Mouse (Mus musculus) skeletal muscle tissue, adult 2 months (tissue): ENCODE measurements around the gene Ldhd.
"Not testable (repeated sequence)": the region's sequence is repeated elsewhere in the genome, so short reads cannot be mapped to it uniquely, and the experiment has no call there.

Source experiments
- DNase-seq: peaks from one replicate; pipeline ENCODE4 v3.0.0-alpha.2; 2012; ENCODE audit warnings: low read depth, low spot score

Ldhd gene

DNA sequence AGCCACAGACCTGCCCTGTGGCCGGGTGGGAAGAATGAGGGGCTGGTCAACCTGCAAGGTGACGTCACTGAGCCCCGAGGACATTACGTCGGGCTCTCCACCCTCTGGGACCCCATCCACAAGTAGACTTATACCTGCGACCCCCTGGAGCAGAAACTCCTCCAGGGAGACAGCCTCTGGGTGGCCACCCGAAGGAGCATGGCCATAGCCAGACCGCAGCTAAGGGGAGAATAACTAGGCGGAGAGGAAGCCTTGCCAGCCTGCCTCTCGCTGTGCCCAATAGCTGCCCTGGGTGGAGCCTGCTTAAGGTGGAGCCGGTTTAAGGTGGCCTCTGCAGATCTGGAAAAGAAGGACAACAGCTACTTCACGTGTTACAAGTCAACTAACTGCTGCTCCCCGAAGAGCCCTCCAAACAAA lies at the start of gene Ldhd:
Ldhd (minus strand) TSS at position 270 of the 417 bp plus-strand sequence.
- peak; percentile 76 for DNase-seq

DNA sequence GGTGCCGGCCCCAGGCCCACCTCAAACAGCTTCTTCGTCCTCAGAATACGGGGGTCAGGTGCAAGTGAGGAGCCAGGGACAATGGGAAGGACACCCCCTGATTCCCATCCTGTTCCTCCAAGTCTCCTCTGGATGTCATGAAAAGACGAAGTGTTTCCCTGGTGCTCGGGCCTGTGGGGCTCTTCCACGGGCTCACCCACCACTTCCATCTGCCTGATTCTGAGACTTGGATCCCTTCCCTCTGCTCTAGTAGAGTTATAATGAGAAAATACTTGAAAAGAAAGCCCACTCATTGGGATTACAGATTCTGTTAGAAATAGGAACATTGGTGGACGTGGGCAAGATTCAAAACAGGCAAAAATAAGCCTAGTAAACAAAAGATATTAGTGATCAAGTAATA lies 48.7 kb upstream of the Ldhd start:
- no peak for DNase-seq

DNA sequence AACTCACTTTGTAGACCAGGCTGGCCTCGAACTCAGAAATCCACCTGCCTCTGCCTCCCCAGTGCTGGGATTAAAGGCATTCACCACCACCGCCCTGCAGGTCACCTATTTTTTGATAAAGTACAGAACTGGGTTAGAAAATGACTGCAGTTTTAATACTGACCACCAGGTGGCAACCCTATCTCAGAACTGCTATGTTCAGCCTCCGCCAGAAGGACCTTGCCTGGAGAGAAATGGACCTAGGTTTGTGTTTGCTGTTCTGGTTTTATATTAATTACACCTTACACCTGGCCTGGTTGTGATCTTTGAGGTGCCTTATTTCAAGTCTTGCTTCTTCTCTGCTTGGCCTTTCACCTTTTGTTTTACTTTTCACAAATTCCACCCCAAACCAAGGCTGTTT lies 47.9 kb upstream of the Ldhd start:
- peak; percentile 56 for DNase-seq

DNA sequence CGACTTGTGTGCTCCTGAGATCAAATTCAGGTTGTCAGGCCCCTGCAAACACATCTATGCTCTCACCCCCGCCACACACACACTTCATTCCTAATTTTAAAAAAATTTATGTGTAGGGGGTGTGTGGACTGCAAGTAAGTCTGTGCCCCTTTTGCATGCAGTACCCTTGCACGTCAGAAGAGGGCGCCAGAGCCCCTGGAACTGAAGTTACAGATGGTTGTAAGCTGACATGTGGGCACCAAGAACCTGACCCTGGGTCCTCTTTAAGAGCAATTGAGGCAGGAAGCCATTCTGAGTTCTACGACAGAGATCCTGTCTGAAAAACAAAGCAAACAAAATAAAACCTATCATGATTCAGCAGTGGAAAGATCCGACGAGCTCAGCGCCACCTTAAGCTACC lies 46.1 kb upstream of the Ldhd start:
- DNase-seq = no peak

DNA sequence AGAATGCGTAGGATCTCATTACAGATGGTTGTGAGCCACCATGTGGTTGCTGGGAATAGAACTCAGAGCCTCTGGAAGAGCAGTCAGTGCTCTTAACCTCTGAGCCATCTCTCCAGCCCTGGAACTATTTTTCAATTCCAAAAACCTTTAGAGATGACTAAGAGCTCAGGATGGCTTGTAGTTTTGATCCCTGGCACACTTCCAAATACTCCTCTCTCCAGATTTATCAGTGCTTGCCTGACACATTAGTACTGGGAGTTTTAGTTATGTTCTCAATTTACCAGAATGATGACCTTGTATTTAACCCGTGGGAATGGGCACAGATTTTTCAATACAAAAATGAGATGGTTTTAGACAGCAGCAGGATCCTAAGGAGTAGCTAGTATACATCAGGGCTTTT lies 36.6 kb upstream of the Ldhd start:
- no peak for DNase-seq

DNA sequence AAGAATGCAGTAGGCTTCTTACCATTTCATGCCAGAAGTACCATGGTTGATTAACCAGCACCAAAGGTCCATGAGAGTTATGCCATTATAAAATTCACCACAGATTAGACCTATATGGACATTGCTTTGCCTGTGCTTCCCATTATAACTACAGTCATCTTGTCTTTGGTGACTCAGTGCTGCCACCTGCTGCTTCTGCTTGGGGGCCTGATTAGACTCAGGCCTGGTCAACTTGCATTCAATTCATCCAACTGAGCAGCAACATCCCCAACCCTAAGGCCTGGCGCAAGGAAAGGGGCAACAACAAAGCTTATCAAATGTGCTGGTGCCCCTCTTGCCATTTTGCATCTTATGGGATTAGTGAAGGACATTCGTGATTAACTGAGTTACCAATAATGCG lies 32.3 kb upstream of the Ldhd start:
- DNase-seq = peak; percentile 58

DNA sequence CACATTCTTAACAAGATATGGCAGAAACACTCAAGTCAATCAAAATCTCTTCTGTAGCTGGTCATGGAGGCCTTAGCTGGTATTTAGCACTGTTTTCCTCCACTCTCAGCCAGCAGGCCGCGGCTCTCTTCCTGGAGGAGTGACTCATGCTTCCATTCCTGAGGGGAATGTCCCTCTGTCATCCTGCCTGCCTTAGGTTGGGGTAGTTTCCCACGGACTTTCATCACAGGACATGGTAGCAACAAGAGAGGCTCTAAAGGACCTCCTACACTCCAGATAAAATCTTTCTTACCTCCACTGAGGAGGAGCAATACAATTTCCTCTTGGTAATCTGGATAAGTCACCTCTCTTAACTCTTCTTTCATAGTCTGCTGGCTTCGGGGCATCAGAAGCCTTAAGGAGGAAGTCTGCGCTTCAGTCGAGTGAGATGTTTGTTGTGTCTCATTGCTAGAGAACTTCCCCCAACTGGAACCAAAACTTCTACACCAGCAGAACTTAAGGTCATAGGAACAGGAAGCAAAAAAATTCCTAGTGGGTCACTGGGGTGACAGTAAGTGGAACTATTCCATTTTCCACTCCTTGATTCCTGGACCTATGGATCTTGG lies 28.7 kb upstream of the Ldhd start:
- peak; percentile 36 for DNase-seq

DNA sequence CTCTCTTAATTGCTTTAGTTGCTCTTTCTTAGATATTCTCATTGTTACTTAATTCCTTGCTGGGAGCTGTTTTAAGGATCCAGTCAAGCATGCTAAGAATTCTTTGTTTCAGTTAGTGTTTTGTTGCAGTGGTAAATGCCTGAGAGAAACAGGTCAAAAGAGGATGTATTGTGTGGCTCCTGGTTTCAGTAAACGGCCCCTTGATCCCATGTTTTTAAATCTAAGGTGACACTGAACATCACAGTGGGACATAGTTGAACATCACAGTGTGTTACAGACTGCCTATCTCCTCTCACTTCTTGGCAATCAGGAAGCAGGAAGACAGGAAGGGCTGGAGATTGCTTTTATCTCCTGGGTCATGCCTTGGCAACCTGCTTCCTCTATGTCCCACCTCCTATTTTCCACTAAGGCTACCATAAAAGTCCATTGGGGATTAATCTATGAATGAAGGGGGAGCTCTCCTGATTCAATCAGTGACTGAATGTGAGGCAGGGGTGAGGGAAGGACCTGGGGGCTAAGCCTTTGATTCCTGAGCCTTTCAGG lies 27.2 kb upstream of the Ldhd start:
- DNase-seq = no peak

DNA sequence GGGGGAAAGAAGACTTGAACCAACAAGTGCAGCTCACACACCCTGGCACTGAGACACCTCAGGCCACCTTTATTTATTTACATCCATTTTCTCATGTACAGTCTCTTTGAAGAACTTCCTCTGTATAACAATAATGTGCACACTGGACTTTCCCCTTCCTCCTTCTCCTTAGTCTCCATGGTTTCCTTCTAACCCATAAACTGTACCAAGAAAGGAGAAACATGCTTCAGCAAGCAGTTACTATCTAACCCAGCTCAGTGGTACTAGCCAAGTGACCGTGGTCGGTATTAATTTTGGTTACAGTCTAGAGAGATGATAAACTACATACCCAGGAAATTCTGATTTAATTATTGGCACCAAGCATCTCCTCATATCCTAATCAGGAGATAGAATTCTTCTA lies 23.4 kb upstream of the Ldhd start:
- DNase-seq = no peak

DNA sequence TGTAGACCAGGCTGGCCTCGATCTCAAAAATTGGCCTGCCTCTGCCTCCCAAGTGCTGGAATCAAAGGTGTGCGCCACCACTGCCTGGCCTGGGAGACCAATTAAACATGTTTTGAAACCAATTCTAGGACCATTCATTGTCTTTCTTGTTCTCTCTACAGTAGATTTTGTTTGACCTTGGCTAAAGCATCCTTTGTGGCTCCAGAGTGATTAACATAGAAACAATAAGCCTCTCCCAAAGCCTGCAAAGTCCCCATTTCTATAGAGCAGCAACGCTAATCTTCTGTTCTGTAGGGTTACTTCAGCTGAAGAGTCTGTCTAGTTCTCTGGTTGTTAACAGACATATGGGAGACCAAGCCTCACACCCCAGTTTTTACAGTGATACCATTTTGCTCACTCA lies 20.5 kb upstream of the Ldhd start:
- DNase-seq = no peak

DNA sequence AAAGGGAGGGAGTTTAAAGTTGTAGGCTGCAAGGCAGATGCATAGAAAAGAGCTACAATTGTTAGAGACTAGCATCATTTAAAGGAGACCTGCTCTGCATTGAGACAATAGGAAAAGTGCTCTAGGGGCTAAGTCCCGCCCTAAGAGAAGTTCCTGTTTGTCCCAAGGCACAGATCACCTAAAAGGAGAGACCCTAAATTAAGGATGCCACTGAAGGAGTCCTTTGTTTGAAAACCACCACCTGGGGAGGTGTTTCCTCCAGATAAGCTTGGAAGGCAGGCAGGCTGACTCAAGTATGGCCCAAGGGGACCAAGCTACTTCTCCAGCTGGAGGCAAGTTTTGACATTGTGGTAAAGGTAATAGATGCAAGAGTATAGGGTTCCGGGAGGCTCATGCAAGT lies 18.7 kb upstream of the Ldhd start:
- no peak for DNase-seq

DNA sequence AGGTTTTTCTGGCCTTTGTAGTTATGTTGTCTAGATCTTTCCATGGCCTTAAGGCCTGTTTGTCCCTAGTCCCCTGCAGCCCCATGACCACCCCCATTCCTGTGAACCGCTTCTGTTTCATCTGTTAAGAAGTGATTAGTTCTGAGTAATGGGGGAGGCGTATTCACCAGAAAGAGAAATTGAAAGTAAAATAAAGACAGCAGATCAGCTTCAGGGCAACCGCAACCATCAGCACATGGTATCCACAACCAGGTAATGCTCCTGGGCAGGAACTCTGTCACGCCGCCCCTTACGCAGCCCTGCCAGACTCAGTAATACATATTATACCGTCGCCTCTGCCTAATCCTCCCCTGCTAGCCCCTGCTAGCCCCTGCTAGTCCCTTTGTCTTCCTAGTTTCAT lies 15.5 kb upstream of the Ldhd start:
- no peak for DNase-seq

DNA sequence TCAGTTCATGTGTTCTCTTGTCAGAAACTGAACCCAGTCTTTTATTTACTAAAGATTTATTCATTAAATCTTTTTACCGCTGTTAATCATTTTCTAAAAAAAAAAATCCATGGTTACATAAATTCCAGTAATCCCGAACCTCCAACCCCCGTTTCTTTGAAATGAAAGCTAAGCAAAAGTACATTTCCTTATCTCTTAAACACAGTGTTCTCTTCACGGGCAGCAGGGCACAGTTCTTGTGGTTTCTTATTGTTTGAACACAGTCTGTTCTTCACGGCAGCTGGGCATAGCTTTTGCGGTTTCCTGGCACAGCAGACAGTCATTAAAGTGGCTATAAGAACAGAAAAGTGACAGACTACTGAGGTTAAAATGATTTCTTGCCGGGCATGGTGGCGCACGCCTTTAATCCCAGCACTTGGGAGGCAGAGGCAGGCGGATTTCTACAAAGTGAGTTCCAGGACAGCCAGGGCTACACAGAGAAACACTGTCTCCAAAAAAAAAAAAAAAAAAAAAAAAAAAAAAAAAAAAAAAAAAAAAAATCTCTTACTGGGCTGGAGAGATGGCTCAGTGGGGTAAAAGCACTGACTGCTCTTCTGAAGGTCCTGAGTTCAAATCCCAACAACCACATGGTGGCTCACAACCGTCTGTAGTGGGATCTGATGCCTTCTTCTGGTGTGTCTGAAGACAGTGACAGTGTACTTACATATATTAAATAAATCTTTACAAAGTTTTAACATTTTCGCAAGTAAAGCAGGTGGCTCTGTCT lies 14.3 kb upstream of the Ldhd start:
- DNase-seq = not testable (repeated sequence)

DNA sequence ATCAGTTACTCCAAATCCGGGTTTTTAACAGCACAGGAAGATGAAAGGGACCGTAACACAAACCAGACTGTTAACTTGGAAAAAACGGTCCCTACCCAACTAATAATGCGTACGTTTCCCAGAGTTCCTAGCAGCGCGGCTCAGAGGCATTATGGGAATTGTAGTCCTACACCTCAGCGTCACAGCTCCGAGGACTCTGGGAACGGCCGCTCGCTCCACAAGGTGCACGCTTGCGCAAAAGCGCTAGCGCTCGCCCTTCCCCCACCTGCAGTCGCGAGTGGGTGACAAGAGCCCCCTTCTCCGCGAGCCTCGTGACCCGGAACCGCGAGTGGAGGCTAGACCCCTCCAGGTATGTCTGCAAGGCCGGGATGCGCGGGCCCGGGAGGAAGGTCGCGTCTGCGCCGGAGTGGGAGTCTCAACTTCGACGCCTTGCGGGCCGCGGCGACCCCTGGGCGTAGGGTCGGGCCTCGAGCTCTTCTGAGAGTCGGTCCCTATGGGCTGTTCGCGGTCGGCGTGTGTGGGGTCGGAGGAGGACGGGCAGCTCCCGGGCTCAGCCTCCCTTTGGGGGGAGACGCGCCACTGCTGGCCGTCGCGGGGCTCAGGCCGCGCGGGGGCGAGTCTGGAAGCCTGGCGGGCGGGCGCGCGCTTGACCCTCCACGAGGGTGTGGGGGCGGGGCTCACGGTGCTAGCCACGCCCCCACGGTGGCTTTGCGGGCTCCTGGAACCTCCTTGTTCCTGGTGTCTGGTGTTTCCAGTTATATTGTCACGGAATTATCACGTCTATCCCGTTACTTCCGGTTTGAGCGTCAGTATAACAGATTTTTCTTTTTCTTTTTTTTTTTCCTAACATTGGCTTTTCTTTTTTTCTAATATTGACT lies 13.3 kb upstream of the Ldhd start, which contains the start of gene Zfp1:
Zfp1 (plus strand) TSS at position 138 of the 878 bp plus-strand sequence.
- peak; percentile 92 for DNase-seq

DNA sequence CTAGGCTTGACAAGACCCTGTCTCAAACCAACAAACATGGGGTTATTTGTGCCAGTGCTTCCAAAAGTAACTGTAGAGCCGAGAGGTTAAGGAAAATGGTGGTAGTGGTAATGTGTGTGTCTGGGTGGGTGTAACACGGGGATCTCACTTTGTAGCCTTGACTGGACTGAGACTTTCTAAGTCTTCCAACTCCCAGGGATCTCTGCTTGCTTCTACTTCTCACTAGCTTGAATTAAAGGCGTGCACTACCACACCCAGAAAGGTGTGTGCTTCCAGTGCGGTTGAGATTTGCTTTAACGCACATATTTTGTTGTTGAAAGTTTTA lies 12.7 kb upstream of the Ldhd start:
- no peak for DNase-seq

DNA sequence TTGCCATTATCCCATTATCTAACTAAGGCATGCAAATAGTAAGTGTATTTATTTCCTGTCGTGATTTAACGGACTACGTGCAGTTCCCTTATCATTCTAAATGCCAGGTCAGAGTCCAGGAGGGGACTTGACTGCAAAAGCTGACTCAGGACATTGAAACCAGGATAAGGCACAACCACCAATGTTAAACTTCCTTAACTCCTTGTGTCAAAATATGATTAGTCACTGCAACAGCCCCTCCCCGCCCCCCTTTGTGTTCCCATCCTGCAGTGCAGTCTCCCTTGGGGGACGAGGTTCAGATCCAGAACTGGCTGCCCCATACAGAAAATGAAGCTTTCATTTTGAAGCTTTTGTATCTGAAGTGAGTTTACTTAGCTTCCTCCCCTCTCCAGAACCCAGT lies 12.3 kb upstream of the Ldhd start:
- no peak for DNase-seq

DNA sequence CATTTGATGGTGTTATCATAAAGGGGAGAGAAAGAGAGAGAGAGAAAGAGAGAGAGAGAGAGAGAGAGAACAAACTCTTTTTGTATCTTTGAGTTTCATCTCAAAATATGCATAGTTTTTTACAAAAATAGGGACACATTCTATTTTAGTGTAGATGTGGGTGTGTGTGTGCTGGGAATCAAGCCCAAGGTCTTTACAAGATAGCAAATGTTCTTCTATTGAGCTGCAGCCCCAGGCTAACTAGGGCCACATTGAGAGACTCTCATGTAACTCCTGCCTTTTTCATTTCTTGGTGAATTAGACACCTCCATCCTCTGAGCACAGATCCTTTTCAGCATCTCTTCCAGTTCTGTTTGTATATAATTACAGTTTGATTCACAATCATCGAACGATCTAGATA lies 10.9 kb upstream of the Ldhd start:
- DNase-seq = no peak

DNA sequence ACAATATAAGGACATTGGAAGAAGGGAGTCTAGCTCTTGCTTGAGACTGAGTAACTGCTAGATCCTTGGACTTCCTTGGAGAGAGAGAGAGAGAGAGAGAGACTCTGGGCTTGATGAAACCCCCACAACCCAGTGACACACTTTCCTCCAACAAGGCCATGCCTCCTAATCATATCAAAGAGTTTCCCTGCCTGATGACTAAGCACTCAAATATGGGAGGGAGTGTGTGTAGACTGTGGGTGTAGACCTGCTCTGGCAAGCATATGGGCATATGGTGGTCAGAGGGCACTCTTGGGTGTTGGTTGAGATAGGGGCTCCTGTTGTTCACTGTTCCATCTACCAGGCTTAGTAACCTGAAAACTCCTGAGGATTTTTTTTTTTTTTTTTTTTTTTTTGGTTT lies 7.9 kb upstream of the Ldhd start:
- no peak for DNase-seq

DNA sequence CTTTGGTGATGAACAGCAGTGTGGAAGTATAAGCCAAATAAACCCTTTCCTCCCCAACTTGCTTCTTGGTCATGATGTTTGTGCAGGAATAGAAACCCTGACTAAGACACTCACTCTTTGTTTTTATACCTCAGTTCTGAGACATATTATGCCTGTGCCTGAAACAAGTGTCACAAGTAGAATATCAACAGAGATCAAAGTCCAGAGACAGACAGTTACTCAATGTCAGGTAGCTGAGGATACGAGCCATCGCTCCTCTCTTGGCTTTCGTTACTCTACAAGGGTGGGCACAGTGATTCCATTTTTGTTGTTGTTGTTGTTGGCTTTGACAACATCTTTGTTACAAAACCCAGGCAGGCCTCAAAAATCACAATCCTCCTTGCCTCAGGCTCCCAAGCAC lies 2.8 kb upstream of the Ldhd start:
- DNase-seq = no peak

DNA sequence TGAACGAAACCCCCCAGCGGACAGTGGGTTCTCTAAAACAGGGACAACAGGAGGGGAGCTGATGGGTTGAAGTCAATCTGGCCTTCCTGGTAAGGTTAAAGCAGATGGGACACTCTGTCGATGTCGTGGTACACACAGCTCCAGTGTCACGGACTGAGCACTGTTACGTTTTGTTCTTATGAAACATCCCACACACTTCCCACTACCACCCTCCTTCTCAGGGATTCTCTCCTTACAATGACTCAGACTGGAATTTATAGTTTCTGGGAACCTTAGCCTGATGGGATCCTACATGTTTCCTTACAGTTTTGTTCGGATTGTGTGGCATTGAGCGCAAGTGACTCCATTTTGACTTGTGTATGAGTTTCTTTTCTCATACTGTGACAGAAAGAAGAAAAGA lies 1.4 kb upstream of the Ldhd start:
- no peak for DNase-seq

DNA sequence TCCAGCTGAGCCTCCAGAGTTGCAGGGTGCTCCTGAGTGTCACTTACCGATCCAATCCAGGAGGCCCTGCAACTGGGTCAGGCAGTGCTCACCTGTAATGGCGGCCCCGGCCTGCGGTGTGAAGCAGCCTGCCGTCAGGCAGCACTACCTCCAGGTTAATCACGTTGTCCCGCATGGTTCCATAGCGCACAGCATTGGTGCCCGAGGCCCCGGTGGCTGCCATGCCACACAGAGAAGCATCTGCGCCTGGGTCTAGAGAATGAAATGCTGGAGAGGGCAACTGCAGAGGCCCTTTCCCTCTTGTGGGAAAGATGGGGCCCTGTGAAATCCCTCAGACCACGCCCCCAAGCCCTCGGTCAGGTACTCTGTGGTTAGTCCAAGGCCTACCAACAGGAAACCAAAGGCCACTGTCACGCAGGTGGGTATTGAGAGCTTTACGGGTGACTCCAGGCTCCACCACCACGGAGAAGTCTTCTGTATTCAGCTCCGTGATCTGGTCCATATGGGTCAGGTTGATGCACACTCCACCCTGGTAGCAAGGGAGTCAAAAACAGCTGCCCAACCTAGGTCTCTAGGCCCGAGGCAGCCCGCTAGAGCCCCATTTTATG lies 1.2 kb downstream of the Ldhd start:
- no peak for DNase-seq

DNA sequence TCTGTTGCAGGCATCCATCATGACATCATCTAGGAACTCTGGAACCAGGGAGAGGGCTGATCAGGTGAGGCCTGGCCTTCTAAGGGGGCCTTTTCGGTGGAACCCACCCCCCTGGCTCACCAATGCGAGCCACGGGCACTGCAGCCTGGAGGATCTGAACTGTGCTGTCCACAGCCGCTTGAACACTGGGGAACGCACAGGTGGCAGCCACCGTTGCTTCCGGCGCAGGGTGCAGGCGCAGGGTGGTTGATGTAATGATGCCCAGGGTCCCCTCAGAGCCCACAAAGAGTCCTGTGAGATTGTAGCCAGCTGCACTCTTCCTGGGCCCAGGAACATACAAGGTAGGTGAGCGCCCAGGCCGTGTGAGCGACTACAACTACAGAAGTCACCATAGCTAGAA lies 1.8 kb downstream of the Ldhd start:
- no peak for DNase-seq
